Mouse (Mus musculus): ENCODE measurements around the gene Ssc4d.

Ssc4d gene

GRCm38 (mm10) chr5:135935641-135936190 lies 38.6 kb downstream of the Ssc4d start:
- no peak for DNase-seq

DNA sequence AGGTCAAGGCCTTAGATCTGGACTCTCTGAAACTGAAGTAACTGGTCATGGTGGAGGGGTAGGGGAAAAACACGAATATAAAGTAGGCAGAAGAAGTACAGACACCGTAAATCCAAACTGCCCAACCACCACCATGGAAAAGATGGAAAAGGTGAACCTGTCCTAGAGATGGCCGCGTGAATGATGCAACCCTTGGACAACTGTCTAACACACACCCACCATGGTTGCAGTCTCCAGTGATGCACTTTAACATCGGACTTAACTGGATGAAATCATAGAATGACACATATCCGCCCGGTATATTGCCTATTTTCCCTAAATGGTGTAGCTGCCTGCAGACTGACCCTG lies 39.2 kb downstream of the Ssc4d start:
- no peak for DNase-seq

DNA sequence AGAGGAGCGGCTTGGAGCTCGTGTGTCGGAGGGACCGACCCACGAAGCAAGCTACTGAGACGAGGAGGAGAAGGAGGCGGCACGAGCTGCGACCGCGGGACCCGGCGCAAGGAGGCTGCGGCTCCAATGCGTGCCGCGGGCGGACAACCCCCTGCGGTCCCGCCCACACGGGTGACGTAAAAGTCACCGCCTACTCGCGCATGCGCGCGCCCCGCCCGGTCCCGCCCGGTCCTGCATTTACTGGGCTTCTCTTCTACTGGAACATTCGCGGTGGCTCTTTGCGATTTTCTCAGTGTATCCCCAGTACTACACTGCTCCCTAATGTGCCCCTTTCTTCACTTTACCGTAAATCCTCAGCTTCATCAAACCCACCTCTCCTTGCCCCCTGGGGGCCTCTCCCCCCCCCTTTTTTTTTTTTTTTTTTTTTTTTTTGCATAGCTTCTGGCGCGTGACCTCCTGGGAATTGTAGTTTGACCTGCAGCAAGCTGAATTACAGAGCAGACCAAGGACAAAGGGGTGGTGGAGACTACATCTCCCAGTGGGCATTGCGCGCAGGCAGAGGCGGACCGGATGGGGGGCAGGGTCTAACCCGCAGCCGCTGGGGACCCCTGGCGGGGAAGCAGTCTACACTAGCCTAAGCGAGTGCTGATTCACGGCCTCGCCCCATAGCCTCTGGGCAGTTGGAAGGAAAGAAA lies 39.7 kb downstream of the Ssc4d start, which contains the start of gene Ywhag:
TSS of gene Ywhag (minus strand) at position 136 of the 695 bp plus-strand sequence.
- peak; percentile 97 to 98 for DNase-seq

DNA sequence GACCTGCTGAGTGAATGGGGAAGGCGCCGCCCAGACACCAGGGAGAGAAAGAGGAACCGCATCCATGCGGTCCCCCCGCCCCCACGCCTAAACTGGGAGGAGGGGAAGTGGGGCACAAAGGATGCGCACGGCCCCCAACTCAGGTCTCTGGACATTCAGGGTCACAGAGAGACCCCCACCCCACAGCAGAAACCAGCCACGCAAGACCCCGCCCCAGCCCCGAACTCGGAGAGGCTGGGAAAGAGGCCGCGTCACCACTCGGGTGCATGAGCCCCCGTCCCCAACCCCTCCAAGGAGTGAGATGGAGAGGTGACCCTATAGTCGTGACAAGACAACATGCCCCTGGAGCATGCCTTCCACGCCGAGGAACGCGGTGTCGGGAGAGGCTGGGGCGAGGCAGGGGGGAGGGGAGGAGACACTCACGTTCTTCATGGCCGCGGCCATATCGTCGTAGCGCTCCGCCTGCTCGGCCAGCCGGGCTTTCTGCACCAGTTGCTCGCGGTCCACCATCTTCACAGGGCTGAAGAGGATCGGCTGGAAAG lies 40.4 kb downstream of the Ssc4d start:
- peak; percentile 64 to 78 for DNase-seq

GRCm38 (mm10) chr5:135933222-135933899 lies 41.0 kb downstream of the Ssc4d start:
- DNase-seq, result no peak

- no peak for DNase-seq
Observed at GRCm38 (mm10) chr5:135932359-135932758, 42.0 kb downstream of the Ssc4d start.

DNA sequence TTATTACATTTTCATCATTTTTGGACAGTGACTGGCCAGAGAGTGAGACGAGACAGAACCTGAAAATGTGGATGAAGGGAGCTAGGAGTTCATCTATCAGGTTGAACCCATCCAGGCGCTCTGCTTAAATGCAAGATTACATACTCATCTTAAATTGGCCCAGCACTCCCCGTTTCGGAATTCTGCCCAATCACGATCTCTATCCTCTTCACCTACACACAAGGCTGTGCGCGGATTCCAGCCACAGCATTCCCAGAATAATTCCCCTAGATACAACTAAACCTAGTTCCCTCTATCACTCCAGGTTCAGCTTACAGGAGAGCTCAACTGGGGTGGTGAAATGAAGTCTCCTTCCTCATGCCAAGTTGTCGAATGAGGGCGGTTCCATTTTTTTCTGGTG lies 42.8 kb downstream of the Ssc4d start:
- no peak for DNase-seq

DNA sequence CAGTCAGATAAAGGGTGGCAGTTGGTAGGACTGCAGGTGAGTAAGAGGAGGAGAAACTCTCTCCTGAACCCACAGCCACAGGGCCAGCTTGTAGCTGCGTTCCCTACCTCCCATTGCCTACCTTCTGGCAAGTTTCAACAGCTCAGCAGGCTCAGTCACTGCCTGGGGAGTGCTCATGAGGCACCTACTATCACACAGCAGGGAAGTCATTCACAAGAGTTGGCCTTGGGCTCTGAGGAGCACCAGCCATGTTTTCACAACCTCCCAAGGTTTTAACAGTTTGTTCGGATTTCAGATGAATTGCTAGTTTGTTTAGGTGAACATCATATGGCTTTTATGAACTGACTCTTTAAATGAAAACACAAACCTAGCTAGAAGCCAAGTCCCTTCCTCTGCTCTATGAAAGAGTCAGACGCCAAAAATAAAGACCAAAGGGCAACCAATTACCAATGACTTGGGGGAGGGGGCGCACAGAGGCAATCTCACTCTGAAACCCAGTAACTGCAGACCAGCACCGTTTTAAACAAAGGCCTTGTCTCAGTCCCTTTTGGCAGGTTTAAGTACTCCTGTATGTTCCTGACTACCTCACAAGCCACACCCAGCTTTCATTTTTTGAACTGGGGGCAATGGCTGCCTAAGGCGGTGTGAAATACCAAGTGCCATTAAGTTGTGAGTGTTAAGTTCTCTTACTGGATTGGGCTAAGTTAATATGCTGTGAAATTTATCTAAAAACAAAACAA lies 44.5 kb downstream of the Ssc4d start:
- DNase-seq, result no peak

GRCm38 (mm10) chr5:135923901-135924300 lies 50.4 kb downstream of the Ssc4d start:
- no peak for DNase-seq

GRCm38 (mm10) chr5:135919902-135920301 lies 54.4 kb downstream of the Ssc4d start:
- DNase-seq, result no peak

DNA sequence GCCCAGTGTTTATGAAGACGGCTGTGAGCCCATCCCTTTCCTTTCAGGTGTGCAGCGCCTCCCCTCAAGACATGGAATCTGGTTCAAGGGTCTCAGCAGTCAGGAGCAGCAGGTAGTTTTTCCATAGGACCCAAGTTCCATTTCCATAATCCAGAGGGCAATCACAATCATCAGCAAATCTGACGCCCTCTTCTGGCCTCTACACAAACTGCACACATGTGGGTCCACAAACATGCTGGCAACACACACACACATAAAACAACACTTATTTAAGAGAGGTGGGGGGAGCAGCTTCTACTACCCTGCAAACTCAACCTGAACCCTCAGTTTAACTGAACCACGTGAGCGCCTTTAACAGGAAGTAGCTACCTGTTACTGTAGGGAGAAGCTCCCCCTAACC lies 55.7 kb downstream of the Ssc4d start:
- no peak for DNase-seq

DNA sequence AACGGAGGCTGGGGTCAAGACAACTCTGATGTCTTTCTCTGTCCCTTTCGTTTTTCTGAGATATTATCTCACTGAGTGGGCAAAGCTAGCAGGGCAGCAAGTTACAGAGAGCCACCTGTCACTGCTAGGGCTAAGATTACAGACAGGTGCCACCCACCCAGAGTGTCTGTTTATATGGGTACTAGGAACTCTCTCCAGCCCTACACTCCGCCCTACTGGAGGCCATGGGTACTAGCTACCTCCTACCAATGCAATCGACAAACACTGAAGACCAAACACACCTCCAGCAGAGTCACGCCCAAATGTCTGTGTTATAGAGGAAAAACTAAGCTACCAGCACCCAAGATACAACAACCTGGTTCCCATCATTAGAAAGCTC lies 56.3 kb downstream of the Ssc4d start:
- no peak for DNase-seq

- DNase-seq, result no peak
Observed at GRCm38 (mm10) chr5:135917327-135918058, 56.8 kb downstream of the Ssc4d start.

DNA sequence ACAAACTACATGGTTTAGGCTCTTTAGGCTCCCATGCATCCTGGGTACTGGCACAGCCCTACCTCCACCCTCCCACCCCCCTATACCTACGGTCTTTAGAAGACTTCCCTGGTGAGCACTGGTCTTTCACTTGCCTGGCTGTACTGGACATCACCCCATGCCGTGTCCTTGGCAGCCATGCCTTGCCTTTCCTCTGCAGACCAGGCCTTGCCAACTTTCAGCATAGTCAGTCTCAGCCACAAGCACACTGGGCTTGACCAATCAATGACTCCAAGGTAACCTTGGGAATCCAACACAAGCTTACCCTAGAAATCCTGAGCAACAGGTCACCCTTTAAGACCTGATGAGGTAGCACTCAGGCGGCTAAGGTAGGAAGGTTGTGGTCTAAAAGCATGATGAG lies 57.7 kb downstream of the Ssc4d start:
- DNase-seq, result no peak

DNA sequence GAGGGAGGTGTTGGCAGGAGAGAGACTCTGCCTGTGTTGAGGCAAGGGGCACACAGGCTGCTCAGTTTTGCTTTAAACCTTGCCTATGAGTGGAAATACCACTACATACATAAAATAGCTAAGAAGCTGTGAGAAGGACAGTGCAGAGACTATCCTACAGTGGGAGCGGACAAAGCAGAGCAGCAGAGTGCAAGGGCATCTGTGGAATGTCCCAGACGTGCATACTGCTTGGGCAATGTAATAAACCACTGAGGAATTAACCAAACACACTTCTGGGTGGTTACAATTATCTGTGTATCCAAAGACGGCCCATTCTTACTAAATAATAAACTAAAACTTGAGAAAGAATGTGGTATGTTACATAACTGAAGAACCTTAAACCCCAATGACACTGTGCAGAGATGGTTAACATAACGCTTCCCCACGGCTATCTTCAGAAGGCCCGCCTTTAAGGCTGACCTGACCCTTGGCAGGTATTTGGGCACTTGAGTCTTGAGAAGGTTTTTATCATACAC lies 58.2 kb downstream of the Ssc4d start:
- DNase-seq, result no peak

DNA sequence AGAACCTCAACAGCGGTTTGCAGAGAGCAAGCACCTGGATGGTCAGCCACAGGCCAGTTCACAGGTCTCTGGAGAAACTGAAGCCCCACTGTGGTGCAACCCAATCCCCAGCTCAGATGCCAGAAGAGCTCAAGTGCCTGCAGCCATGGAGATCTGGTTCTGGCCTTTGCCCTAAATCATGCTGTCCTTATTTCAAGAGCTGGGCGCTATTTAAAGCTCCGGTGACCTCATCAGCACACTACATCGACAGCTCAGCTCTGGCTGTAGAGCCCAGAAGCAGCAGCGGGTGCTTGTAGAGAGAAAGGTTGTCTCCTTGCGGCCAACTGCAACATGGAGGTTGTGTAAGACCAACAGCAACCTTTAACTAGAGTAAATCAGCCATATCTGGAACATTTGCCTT lies 60.2 kb downstream of the Ssc4d start:
- no peak for DNase-seq

DNA sequence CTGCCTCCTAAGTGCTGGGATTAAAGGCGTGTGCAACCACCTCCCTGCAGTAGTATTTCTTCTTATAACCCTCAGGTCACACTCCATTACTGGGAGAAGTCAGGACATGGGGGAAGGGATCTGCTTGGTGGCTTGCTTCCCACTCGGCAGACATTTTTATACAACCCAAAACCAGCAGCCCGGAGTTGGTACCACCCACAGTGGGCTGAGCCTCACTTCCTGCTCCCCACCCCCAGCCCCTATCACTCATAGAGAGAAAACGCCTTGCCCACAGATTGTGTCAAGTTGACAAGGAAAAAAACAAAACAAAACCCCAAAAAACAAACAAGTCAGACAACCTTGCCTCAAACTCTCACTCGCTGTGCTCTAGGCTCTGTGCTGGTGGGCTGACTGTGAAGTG lies 61.1 kb downstream of the Ssc4d start:
- no peak for DNase-seq

DNA sequence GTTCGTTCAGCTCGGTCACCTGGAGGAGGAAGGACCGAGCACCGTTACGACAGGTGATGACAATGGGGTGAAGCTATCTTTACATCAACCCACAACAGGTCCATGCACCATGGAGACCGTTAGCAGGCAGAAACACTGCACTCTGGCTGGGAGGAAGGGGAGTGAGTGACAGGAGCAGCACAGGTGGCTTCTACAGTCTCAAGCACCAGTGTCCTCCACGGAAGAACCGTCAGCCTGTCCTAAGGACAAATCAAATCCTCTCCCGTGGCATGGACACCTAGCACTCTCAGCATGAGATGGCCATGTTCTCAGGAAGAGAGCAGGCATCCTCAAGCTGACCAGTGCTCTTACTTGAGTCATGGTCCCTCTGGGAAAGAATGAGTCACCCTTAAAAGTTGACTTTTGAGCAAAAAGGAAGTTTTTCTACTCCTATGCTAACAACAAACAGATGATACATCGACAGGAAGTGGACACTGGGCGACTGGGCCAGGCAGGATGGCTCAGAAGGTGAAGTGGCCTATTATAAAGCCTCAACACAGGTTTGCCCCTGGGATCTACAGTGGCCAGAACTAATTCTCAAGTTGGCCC lies 62.6 kb downstream of the Ssc4d start:
- no peak for DNase-seq

GRCm38 (mm10) chr5:135910813-135911212 lies 63.5 kb downstream of the Ssc4d start:
- no peak for DNase-seq

All from thymus, postnatal 36 days (tissue).